Mouse (Mus musculus) frontal cortex, postnatal 10 days (tissue): Measurements from ENCODE around the gene Aco1.

ENCODE experiments used
- DNase-seq, 2 experiments: peaks; one replicate each; pipeline ENCODE4 v3.0.0; 2022; ENCODE audit warnings: low spot score in 2 of 2, mixed read lengths in 1 of 2

Gene Aco1

DNA sequence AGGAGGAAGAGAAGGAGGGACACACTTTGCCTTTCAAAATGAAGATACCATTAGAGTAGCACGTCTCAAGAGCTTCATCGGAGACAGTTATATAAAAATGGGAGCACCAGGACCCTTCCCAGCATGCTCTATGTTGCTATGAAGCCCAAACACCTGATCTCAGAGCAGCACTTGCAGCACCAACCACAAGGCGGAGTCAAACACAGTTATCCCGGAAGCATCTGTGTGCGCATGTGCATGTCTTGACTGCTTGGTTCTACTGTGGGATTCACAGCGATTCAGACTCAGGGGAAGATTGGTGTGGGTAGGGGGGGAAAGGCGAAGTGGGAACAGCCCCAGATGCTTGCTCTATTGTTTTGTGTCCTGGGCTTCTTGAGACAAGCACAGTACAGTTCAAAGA lies 75.5 kb downstream of the Aco1 start:
- DNase-seq: no peak

GRCm38 (mm10) chr4:40220437-40220836 lies 77.6 kb downstream of the Aco1 start:
- DNase-seq: no peak

DNA sequence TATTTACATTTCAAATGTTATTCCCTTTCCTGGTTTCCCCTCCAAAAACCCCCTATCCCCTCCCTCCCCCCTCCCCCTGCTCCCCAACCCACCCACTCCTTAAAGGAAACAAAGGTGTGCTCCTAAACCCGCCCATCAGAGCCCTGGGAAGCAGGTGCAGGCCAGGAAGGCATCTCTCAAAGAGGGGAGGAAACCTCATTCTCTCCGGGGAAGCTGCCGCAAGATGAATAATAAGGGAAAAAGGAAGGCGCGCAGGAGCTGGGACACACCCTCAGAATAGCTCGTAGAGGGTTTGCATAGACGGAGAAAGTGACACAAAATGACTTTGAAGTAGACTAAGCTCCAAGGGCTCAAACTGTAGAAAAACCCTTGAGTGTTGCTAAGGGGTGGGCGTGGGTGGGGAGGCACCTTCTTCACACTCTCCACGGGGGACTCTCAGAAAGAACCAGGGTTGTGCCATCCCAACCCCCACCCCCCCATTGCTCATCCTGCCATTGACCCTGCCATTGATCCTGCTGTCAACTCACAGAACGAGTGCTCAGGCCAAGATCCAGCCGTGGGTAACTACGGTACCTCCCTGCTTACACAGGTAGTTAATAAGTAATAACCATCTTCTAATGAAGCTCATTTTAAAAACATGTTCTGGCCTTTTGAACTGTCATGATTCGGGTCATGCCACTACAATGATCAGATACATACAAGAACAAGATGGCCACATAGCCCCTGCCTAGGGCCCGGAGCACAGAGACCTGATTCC lies 78.3 kb downstream of the Aco1 start:
- DNase-seq: no peak

DNA sequence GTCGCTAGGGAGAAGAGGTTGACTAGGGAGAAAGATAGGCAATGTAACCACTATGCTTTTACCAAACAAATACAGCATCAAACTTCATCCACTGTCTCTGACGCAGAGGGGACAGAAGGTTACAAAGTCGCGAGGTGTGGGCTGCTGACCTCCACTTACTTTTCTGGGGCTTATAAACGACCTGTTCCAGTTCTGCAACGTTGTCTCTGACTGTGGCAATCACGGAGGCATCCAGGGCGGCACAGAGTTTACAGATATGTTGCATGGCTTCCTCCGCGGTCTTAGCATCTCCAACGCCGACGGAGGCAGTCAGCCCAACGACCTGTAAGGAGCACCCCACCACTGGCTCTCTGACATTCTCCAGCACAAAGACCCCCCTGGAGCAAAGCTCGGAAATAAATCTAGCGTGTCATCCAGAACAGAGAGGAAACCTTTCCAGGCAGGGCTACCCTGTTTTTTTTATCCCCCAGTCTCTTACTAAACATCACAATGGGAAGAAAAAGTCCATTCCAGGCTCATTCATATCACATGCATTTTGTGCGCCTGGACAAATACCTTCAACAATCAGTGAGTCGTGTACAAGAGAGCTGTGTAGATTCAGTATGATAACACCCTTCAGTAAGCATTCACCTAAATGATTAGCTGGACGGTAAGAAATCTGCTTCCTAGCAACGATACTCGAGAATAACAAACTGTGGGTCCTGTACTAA lies 79.2 kb downstream of the Aco1 start:
- DNase-seq: no peak

GRCm38 (mm10) chr4:40226095-40226494 lies 83.2 kb downstream of the Aco1 start:
- no peak for DNase-seq

DNA sequence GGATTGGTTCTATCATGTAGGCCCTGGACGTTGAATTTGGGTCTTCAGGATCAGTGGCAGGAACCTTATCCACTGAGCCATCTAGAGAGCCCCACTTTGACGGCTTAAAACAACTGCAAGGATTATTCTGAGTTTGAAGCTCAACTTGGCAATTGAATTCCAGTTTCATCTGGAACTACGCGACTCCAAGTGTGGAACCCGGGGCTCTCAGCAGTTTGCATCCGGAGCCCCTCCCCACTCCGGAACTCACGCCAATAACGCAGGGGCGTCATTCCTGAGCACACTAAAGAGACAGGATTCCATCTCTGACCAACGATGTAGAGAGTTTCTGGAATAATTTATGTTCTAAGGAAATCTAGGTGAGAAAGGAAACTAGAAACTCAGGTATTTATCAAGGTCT lies 84.2 kb downstream of the Aco1 start:
- DNase-seq: no peak

DNA sequence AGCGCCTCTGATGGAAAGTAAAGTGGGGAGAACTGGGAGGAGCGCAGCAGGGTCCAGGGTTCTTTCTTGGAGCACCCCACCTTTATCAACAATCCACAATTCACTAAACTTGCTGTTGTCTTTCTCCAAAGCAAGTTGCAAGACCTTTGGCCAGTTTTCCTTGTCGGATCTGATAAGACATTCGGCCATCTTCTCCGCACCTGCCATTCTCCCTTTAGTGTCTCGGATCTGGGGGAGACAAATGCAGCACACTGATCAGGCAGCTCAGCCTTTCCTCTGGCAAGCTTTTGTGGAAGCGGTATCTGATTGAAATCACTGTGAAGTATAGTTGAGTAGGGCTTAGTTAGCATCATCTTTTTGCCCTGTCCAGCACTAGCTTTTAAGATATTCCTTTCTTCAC lies 85.0 kb downstream of the Aco1 start:
- DNase-seq: no peak

GRCm38 (mm10) chr4:40229723-40230122 lies 86.8 kb downstream of the Aco1 start:
- DNase-seq: no peak

- no peak for DNase-seq
Observed at GRCm38 (mm10) chr4:40233062-40233664, 90.3 kb downstream of the Aco1 start.

- no peak for DNase-seq
Observed at GRCm38 (mm10) chr4:40234256-40234655, 91.4 kb downstream of the Aco1 start.

GRCm38 (mm10) chr4:40236829-40237228 lies 93.9 kb downstream of the Aco1 start:
- no peak for DNase-seq

GRCm38 (mm10) chr4:40238483-40239408 lies 95.9 kb downstream of the Aco1 start:
- no peak for DNase-seq

GRCm38 (mm10) chr4:40239409-40240271 lies 96.8 kb downstream of the Aco1 start, which contains the start of gene Ddx58:
TSS of gene Ddx58 (minus strand) at chr4:40239828.
- no peak for DNase-seq

- no peak for DNase-seq
Observed at GRCm38 (mm10) chr4:40240272-40240744, 97.4 kb downstream of the Aco1 start.

DNA sequence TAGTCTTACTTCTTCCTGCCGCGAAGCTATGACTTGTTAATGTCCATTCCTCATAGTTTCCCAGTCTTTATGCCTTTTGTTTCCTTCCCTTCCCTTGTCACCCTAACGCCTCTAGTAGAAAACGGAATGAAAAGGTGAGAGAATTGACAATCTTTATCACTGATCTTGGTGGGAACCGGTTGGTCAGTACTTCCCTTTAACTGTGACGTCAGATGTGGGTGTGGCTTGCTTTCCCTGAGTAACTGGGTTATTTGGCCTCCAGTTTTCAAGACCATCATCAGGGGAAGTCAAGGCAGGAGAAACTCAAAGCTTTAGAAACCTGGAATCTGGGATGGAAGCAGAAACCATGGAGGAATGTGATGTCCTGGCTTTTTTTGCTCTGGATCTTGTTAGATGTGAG lies 99.0 kb downstream of the Aco1 start:
- no peak for DNase-seq

DNA sequence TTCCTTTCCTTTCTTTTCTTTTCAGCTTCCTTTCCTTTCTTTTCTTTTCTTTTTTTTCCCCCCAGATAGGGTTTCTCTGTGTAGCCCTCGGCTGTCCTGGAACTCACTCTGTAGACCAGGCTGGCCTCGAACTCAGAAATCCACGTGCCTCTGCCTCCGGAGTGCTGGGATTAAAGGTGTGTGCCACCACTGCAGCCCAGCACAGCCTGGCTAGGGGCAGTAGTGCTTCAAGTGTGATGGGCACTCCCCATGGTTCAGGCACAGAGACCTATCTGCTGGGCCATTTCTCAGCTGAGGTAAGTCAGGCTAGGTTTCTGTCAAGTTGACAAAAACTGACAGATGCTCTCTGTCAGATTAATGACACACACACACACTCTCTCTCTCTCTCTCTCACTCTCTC lies 100.1 kb downstream of the Aco1 start:
- no peak for DNase-seq

- no peak for DNase-seq
Observed at GRCm38 (mm10) chr4:40244035-40244434, 101.2 kb downstream of the Aco1 start.
